Mouse (Mus musculus): ENCODE data around the gene Prdm15.

The Prdm15 gene

GRCm38 (mm10) chr16:97752316-97752941 is 99.2 kb downstream of the Prdm15 start:
- DNase-seq (ENCODE audit: low spot score in 2 of 2) = no peak

- DNase-seq (ENCODE audit: low spot score in 2 of 2) = no peak
Measured at GRCm38 (mm10) chr16:97751884-97752283, 99.8 kb downstream of the Prdm15 start.

GRCm38 (mm10) chr16:97748421-97748820 is 103.2 kb downstream of the Prdm15 start:
- DNase-seq (ENCODE audit: low spot score in 2 of 2) = no peak
